Mouse (Mus musculus): ENCODE results near the gene Arcn1. TPM values are rescaled to one million over a fixed set of nuclear protein-coding genes. Genes with fewer than 3 reads are reported as not detected.

Gene Arcn1
- total RNA-seq, 2 experiments from 2014 or later, result 124 to 142 TPM

DNA sequence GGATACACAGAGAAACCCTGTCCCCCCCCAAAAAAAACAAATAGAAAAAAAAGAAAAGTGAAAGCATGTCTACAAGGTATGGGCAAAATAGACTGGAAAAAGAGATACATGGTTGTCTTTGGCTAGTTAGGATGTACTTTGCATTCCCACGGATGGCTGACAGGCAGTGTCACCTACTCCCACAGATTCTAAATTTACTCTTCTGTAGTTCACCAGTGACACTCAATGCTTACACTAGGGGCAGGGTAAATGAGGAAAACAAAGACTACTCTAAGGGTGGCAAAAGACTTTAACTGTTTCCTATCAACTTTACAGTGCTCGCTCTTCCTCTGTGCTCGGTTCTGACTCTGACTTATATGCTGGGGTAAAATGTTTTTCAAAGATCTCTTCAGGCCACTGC, 21.0 kb downstream of the Arcn1 start:
- no peak for DNase-seq (ENCODE audit: low spot score in 2 of 2)

DNA sequence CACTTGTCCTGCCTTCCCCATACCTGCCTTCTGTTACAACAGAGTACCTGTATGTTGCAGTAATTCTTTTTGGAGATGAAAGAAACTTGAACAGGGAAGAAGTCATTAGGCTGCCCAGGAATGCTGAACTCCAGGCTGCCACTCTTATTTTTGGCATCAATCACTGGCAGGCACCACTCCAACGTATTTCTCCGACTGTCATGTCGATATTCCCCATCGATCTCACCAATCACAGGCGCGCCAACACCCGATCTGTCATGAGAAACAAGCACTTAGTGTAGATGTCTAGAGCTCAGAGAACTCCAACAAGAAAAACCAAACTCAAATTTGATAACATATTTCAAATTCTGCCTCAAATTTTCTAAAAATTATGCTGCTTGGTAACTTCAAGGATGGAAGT, 22.3 kb downstream of the Arcn1 start:
- no peak for DNase-seq (ENCODE audit: low spot score in 2 of 2)

DNA sequence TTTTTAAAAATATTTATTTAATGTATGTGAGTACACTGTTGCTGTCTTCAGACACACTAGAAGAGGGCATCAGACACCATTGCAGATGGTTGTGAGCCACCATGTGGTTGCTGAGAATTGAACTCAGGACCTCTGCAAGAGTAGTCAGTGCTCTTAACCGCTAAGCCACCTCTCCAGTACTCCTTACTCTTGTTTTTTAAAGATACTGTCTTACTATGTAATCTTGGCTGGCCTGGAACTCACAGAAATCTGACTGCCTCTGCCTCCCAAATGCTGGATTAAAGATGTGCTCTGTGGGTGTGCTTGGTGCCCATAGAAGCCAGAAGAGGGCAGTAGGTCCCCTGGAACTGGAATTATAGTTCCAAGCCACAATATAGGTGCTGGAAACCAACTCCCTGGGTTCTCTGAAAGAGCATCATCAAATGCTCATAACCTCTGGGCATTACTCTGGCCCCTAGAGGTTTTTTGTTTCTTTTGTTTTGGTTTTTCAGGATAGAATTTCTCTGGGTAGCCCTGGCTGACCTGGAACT, 26.9 kb downstream of the Arcn1 start:
- no peak for DNase-seq (ENCODE audit: low spot score in 2 of 2)

DNA sequence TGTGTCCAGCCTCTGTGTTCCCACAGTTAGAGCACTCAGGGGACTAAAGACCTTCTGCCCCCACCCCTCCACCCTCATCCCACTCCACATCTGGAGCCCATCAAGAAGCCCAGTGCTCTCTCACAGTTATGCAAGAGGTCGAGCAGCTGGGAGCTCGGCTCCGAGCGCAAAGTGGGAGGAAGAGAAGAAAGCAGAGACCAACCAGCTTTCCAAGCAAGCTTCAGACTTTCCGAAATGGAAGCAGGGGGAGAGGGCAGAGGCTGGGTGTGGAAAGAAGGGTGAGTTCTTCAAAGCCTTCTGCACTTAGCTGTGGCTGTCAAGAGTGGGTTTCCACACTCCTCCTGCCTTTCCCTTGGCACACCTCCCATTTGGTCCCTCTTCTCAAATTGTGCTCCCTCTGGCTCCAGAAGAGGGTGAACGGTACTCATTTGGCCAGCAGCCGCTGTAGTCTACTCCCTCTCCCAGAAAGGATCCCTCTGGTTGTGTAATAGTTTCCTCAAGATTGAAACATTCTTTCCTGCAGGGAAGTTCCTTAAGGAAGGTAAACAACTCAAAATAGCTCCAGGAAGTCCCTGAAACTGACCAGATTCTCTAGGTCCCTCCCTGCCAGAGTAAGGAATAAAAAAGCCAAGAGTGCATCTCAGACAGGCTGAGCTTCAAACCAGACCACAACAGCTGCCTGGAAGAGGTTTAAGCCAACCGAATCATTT, 30.2 kb downstream of the Arcn1 start:
- DNase-seq (ENCODE audit: low spot score in 2 of 2), result peak in 1 of 2 experiments; percentile 66

DNA sequence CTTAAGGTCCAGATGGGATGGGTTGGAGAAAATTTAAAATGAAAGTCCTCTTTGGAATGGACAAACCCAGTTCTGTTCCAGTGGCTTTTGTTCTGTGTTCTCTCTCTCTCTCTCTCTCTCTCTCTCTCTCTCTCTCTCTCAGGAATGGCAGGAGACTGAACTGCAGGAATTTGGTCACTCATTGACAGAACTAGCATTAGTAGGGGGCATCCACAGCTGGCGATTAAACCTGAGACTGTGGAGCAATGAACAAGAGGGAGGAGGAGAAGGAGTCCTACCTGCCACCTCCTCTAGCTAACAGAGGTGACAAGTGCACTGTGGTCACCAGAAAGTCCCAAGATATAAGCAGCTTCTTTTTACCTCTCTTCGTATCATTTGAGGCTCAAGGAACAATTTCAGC, 31.3 kb downstream of the Arcn1 start:
- no peak for DNase-seq (ENCODE audit: low spot score in 2 of 2)

DNA sequence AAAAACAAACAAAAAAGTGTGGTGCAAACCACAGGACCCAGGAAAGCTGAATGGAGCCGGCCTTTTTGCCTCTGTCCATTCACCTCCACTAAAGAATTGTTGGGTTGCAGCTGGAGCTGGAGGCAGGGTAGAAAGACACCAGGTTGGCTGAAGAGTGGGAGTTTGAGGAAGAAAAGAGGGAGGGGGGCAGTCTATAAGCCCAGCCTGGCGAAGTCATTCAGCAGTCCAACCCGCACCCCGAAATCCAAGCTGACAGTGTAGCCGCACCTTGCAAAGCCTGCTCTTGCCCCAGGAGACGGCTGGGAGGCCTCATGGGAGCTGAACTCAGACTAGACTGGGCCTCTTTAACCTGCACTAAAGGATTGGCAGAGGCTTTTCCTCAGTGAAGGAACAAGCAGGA, 31.8 kb downstream of the Arcn1 start:
- DNase-seq (ENCODE audit: low spot score in 2 of 2), result no peak

DNA sequence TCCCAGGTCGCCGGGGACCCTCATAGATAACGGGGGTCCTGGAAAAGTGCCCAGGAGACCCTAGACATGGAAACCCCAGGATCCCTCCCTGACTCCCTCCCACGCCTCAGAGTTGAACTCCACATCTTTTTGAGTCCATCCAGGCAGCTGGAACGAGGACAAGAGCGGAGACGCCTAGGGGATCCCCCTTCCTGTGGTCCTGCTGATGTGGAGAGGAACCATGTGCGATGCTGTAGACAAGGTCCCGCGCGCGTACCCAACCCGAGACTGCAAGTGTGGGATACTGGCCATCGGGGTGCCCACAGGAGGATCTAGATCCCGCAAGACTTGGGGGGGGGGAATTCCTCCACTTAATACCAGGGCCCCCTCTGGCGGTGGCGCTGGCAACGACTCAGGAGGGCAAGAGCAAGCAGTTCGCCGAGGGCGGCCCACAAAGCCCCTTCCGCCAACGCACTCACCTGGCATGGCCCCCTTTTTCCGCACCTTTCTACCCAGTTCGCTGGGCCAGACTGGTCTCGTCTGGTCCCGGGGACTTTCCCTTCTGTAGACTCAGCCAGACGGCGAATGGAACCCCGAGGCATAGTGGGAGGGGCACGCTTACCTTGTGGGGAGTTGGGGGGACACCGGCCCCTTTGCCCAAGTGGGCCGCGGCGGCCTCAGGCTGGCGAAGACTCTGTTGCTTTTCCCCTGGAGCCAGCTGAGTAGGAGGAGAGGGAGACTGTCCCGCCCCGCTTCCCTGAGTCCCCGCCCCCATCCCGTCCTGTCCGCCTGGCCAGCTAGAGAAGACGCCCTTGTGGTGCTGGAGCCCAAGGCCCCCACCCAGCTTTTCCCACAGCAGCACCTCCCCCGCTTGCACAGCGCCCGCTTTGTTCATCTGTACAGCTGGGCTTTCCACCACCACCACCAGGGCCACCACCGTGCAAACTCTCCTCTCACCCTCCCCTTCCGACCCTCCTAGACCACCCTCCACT, 32.8 kb downstream of the Arcn1 start, which contains the start of gene Phldb1:
Phldb1 (minus strand) TSS at position 675 of the 971 bp plus-strand sequence.
- peak; percentile 66 to 86 for DNase-seq (ENCODE audit: low spot score in 2 of 2)

DNA sequence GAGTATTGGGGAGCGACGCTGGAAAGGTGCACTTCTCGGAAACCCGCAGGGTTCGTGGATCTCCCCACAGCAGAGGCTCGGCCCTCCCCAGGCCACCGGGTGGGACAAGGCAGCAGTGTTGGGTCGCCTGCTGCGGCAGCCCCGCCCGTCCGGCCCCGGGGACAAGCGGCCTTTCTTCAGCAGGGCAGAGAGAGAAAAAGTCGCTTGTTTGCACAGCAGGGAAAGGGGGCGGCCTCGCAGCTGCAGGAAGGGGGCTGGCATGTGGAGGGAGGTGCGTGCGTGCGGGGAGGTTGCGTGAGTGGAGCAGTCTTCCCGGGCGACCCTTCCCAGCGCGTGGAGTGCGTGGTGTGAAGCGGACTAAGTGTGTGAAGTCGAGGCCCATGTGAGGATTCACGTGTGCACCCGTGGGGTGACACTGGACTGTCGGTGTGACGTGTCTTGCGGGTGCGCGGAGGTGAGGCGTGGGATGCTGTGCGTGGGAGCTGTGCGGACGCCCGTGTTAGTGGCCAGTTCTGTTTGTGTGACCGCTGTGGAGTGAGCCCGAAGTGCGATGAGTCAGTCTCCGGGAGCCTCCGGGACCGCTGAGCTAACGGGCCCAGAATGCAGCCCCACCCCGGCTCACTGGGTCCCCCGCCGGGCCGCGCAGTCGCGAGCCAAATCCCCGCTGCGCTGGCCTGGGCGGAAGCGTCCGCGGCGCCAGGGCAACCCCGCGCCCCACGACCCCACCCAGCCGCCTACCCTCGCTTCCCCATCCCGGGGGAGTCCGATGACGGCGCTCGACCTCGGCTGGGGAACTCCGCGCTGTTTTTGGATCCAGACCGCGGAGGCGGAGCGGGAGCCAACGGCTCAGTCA, 33.7 kb downstream of the Arcn1 start:
- DNase-seq (ENCODE audit: low spot score in 2 of 2), result peak; percentile 71 to 78

DNA sequence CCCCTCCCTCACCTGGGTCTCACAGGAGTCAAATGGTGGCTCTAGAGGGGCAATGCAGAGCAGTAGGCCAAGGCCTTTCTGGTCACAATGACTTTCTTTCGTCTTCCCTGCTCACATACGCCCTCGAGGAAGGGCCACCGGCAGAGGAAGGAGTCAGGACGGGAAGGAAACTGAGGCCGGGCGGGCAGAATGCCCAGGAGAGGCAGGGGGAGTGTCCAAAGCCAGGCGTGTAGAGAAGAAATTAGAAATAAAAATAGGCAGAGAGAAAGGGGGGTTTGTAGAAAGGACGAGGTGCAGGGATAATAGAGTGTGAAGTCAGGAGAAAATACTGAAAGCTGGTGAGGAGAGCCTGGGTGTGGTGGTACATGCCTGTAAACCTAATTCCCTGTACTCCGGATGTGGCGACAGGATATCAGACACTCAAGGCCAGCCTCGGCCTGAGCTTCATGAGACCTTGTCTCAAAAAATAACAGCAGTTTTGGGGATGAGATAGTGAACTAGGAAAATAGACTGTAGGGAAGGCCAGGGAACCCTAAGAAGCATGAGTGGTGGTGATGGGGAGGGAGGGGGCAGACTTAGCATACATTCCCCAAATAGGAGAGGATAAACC, 34.6 kb downstream of the Arcn1 start:
- peak in 1 of 2 experiments; percentile 12 for DNase-seq (ENCODE audit: low spot score in 2 of 2)

DNA sequence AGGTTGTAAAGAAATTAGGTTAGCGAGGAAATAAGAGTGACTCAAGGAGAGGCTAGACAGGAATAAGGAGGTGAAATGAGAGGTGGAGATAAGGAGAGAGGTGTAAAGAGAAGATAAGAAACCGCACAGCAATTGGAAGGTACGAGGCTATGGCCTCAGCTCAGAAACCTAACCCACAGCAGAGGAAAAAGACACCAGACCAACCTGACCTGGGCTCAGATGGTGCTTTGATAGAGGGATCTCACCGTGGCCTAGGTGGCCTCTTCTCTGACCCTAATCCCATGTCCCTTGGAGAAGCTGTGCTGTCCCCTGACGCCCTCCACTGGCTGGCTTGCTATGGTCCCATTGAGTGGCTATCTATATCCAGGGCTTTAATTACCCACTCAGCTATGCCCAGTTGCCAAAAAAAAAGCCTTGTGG, 35.5 kb downstream of the Arcn1 start:
- no peak for DNase-seq (ENCODE audit: low spot score in 2 of 2)

DNA sequence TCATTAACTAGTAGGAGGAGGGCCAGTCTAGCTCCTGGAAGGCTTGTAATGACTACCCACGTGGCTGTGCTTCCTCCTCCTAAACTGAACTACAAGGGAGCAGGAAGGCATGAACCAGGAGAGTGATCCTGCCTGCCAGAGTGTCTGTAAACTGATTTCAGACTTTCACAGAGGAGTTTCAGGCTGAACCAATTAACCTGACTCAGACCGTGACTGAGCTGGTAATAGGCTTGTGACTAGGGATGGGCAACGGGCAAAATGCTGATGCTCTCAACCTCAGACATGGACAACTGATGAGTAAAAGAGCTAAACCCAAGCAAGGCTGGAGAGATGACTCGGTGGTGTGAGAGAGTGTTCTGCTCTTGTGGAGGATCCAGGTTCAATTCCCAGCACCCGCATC, 40.2 kb downstream of the Arcn1 start:
- DNase-seq (ENCODE audit: low spot score in 2 of 2), result no peak

DNA sequence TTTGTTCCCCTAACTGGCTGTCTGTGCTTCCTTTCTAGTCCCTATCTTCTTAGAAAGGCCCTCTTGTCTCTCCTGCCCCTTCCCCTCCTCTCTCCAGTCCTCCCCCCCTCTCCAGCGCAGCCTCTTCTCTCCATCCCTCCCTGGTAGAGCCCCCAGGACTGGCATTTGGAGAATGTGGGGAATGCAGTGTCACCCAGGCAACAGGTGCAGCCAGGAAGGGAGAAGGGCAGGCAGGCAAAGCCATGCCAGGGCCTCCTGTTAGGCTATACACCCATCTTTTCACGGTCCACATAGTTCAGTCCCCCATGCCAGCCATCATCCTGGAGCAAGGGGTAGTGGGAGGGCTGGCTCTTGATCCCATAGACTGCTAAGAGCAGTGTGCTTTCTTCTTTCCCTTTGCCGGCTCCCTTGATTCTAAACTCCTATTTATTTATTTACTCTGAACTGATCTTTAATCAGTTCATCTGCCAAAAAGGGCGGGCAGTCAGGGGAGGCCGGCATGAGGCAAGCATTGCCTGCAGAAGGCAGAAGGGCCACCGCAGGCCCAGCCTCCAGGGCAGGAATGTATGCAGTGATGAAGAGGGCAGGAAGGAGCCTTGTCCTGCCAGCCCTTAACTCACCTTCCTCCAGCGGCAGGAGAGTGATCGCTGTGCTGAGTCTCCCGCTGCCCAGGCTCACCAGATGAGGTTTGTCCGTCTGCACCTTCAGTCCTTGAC, 41.1 kb downstream of the Arcn1 start:
- no peak for DNase-seq (ENCODE audit: low spot score in 2 of 2)

DNA sequence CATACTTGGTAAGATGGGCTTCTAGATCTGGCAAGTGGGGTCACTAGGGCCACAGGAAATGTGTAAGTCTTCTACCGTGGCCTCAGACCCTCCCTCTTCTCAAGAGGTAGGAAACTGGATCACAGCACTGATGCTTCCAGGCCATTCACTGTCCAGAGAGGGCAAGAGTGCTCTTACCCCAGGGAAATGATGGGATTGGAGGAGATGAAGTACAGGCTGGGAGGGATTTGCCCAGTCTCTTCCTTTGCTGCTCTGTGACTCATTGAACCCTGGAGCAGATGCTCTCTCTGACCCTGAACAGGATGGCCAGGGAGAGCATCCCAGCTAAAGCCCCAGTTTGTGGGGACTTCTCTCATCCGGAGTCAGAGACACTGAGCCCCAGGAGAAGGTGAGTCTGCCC, 43.0 kb downstream of the Arcn1 start:
- DNase-seq (ENCODE audit: low spot score in 2 of 2), result no peak

DNA sequence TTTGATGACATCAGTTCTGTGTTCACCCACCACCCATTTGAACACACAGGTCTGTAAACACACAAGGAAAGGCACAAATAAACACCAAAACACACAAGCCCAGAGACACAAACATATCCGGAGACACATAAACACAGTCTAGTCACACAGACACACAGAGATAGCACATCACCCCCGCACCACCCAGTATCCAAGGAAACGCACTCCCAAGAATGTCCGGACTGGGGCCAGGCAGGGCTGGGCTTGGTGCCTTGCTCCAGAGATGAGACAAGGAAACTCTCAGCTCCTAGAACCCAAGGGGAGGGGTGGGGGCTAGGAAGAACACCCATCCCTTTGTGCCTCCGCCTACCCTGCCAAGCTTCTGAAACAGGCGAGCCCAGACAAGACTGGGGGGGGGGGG, 43.4 kb downstream of the Arcn1 start:
- DNase-seq (ENCODE audit: low spot score in 2 of 2), result peak in 1 of 2 experiments; percentile 73

DNA sequence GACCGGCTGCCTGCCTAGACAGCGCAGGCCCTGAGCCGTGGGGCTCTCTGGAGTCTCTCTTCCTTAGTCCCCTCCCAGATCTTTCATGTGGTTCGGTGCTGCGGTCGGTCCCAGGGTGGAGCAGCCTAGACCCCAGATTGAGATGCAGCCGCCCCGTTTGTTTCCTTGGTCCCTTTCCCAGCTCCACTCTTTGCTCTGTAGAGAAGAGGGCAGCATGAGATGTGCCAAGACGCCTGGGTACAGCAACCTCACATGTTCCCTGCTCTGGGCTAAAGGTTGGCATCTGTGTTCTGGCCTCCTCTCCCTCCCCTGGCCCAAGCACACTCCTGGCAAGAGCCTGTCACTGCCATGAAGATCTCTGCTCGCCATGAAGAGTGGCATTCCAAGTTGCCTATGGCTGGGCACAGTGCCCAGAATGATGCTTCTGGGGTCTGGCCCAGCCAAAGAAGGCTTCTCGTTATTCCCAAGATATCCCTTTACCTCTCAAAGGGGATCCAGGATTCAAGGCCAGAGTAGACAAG, 44.1 kb downstream of the Arcn1 start:
- DNase-seq (ENCODE audit: low spot score in 2 of 2), result no peak

DNA sequence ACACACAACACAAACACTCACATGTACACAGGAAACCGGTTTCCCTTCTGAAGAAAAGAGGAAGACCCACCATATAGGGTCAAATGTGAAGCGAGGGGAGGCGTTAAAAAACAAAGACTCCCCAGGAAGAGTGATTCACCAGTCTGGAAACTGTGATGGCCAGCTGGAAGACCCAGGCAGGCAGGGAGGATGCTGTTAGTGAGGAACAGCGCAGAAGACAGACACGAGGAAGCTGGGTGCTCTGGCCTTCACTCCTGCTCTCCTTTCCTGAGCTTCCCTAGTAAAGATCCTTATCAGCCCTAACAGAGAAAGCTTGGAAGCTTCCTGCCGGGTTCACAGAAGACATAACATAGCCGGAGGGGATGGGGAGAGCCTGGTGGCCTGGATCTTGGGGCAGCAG, 44.6 kb downstream of the Arcn1 start:
- no peak for DNase-seq (ENCODE audit: low spot score in 2 of 2)

DNA sequence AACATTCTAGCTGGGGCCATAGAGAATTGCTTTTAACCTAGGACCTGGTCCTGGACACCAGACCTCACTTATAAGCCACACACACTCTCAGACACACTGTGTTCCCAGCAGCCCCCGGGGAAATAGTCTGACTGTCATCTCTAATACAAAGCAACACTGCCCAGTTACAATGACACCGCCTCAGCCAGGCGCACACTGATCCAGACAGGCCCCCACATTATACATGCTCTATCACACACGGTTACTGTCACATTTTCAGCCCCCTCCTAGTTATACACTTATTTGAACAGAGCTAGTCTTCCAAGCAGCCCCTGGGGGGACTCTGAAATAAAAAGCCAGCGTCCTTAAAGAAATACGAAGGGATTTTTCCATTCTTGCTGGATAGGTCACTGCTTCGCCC, 45.1 kb downstream of the Arcn1 start:
- DNase-seq (ENCODE audit: low spot score in 2 of 2), result no peak

DNA sequence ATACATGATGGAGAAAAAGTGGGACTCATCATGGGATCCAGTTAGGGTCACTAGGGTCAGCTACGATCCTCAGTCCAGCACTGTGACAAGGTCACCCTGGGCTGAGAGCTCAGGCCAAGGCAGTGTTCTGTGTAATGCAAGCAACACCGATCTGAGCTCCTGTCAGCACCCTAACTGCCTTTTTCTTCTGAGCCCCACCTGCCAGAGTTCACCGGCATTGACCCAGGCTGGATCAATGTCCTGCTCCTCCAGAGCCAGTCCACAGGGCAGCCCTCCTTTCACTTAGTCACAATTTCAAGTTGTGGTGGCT, 45.8 kb downstream of the Arcn1 start:
- no peak for DNase-seq (ENCODE audit: low spot score in 2 of 2)

DNA sequence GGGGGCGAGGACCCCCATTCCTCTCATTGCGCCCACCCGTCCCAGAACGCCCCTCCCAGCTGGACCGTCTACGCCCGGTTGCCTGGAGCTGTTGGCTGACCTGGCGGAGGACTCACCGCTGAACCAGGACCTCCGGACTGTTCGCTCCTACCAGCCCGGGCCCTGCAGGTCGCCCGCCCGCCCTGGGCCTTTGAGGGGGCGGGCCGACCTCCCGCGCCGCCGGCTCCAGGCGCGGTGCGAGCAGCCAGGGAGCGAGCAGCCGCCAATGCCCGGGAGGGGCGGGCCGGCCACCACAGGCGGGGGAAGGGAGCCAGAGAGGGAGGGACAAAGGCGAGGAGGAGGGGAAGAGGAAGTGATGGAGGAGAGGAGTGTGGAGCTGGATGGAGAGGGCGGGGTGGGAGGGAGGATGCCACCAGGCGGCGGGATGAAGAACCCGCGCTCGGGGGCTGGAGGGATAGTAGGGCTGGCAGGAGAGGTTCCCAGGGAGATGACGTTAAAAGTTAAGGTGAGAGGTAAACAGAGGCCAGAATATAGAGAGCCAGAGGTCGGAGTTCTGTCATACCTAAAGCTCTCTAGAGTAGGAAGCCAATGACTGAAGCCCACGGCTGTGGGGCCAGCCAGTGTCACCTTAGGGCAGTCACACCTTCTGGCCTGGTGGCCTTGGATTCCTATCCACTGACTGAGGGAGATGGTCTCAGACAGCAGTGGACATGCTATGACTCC, 46.3 kb downstream of the Arcn1 start:
- peak; percentile 84 to 87 for DNase-seq (ENCODE audit: low spot score in 2 of 2)
